Mouse (Mus musculus) hindbrain, embryonic 16.5 days (tissue): ENCODE data around the gene Lrpap1. TPM values are rescaled to one million over a fixed set of nuclear protein-coding genes. Genes with fewer than 3 reads are reported as not detected.

Experiments
- ATAC-seq: fragments of 200-750 bp; cut with Nextera tagmentation; 2 replicates; pipeline ENCODE4 v1.8.0; 2017; ENCODE audit warnings: moderate TSS enrichment, moderate library complexity
- H3K27ac ChIP-seq: fragments of 300-500 bp; sonication (generic); 2 replicates; pipeline ENCODE4 v1.5.1; 2014; ENCODE audit warnings: low read depth, mild to moderate bottlenecking, control low read depth, low read length, moderate library complexity
- H3K27me3 ChIP-seq: fragments of 300-500 bp; sonication (generic); replicated peaks from 2 replicates; pipeline ENCODE4 v1.6.1; 2014; ENCODE audit warnings: low read length; ENCODE audit not compliant: control insufficient read depth, insufficient read depth
- H3K36me3 ChIP-seq: fragments of 300-500 bp; sonication (generic); 2 replicates; pipeline ENCODE4 v1.6.1; 2014; ENCODE audit warnings: mild to moderate bottlenecking, low read length, moderate library complexity, mixed read lengths; ENCODE audit not compliant: control insufficient read depth, insufficient read depth
- H3K4me1 ChIP-seq: fragments of 300-500 bp; sonication (generic); 2 replicates; pipeline ENCODE4 v1.6.1; 2014; ENCODE audit warnings: low read depth, low read length; ENCODE audit not compliant: control insufficient read depth, insufficient read depth
- H3K4me2 ChIP-seq: fragments of 300-500 bp; sonication (generic); 2 replicates; pipeline ENCODE4 v1.6.1; 2014; ENCODE audit warnings: mild to moderate bottlenecking, low read length, control low read depth, moderate library complexity
- H3K4me3 ChIP-seq: fragments of 300-500 bp; sonication (generic); 2 replicates; pipeline ENCODE4 v1.5.1; 2014; ENCODE audit warnings: mild to moderate bottlenecking, low read length, control low read depth, moderate library complexity
- H3K9ac ChIP-seq: fragments of 300-500 bp; sonication (generic); 2 replicates; pipeline ENCODE4 v1.6.1; 2014; ENCODE audit warnings: low read depth, mild to moderate bottlenecking, control low read depth, low read length, moderate library complexity
- H3K9me3 ChIP-seq: fragments of 300-500 bp; sonication (generic); 2 replicates; pipeline ENCODE4 v1.6.1; 2014; ENCODE audit warnings: mild to moderate bottlenecking, low read length, moderate library complexity; ENCODE audit not compliant: control insufficient read depth
- WGBS: fragments of 180-500 bp; shearing (Covaris S2); extraction: QIAGEN DNeasy Blood & Tissue Kit; methylation state at CpG from one replicate; pipeline ENCODE4 v1.1.7; 2014; 5-methylcytosine and 5-hydroxymethylcytosine counted together
- polyA plus RNA-seq: library from polyadenylated mRNA; unstranded; fragments of >200 nt; fragmentation: Nextera tagmentation; extraction: Ambion mirVana; gene quantifications from 2 replicates; pipeline ENCODE4 v1.2.1, GENCODE M21; 2015

The Lrpap1 gene
- polyA plus RNA-seq, 1 experiment from 2014 or later: 186 TPM

- peak; percentile 77 for ATAC-seq
Observed at GRCm38 (mm10) chr5:35056604-35057432, 48.7 kb downstream of the Lrpap1 start, which contains the start of gene Dok7. TSS of gene Dok7 (plus strand) at chr5:35056766.

GRCm38 (mm10) chr5:35055076-35055475, 50.5 kb downstream of the Lrpap1 start:
- H3K9me3 ChIP-seq: no peaks in the 10 kb centered on the region
- no peak overlapping the region for H3K4me3 ChIP-seq
- 40% methylated on average over 12 of the region's 12 CpGs for WGBS
- H3K36me3 ChIP-seq: no peaks in the 10 kb centered on the region
- H3K4me2 ChIP-seq: no peak overlapping the region
- no peak for ATAC-seq
- H3K4me1 ChIP-seq: peaks cover 15% of the 10 kb centered on the region
- no peak overlapping the region for H3K9ac ChIP-seq
- no peak overlapping the region for H3K27ac ChIP-seq
- 0 out of 2 replicates have a peak, but pooled peaks cover 3% of the 10 kb centered on the region for H3K27me3 ChIP-seq

More at GRCm38 (mm10) chr5:35056604-35057432, 48.7 kb downstream of the Lrpap1 start, which contains the start of gene Dok7:
- 0 out of 2 replicates have a peak, but pooled peaks cover 3% of the 10 kb centered on the region for H3K27me3 ChIP-seq
- no peaks in the 10 kb centered on the region for H3K36me3 ChIP-seq
- WGBS: under 1% methylated on average over 54 of the region's 74 CpGs
- no peaks in the 10 kb centered on the region for H3K9me3 ChIP-seq
- H3K9ac ChIP-seq: peak within 1 kb of the TSS; percentile 81
- H3K4me3 ChIP-seq: peak within 1 kb of the TSS; percentile 63
- peak within 1 kb of the TSS; percentile 68 for H3K4me2 ChIP-seq
- H3K4me1 ChIP-seq: peaks cover 15% of the 10 kb centered on the region
- H3K27ac ChIP-seq: peak within 1 kb of the TSS; percentile 55; the same call in 1 of the 2 replicates

GRCm38 (mm10) chr5:35054628-35055027, 50.9 kb downstream of the Lrpap1 start:
- Histone ChIP-seq H3K36me3 (no peaks in the 10 kb centered on the region), H3K4me3 (no peak overlapping the region), H3K27ac (no peak overlapping the region), H3K4me2 (no peak overlapping the region), H3K4me1 (peaks cover 15% of the 10 kb centered on the region), H3K9ac (no peak overlapping the region), H3K27me3 (0 out of 2 replicates have a peak, but pooled peaks cover 3% of the 10 kb centered on the region), H3K9me3 (no peaks in the 10 kb centered on the region)
- ATAC-seq: no peak
- 91% methylated on average over 3 of the region's 3 CpGs for WGBS

- ATAC-seq: no peak
- Histone ChIP-seq H3K36me3 (no peaks in the 10 kb centered on the region), H3K9ac (no peak overlapping the region), H3K4me2 (no peak overlapping the region), H3K4me3 (no peak overlapping the region), H3K4me1 (no peaks in the 10 kb centered on the region; the same call in 1 of the 2 replicates), H3K27ac (no peak overlapping the region), H3K27me3 (no peaks in the 10 kb centered on the region), H3K9me3 (no peaks in the 10 kb centered on the region)
- WGBS: 72% methylated on average over 5 of the region's 5 CpGs
Observed at GRCm38 (mm10) chr5:35050541-35050940, 55.0 kb downstream of the Lrpap1 start.

GRCm38 (mm10) chr5:35043110-35043451, 62.5 kb downstream of the Lrpap1 start:
- no peaks in the 10 kb centered on the region for H3K36me3 ChIP-seq
- H3K9ac ChIP-seq: no peak overlapping the region
- 24% methylated on average over 1 of the region's 1 CpGs for WGBS
- no peak overlapping the region for H3K27ac ChIP-seq
- H3K4me1 ChIP-seq: no peaks in the 10 kb centered on the region
- peak; percentile 91 for ATAC-seq
- no peak overlapping the region for H3K4me3 ChIP-seq
- no peaks in the 10 kb centered on the region for H3K9me3 ChIP-seq
- no peaks in the 10 kb centered on the region for H3K27me3 ChIP-seq
- H3K4me2 ChIP-seq: no peak overlapping the region

GRCm38 (mm10) chr5:35042431-35043109, 63.0 kb downstream of the Lrpap1 start:
- WGBS: 79% methylated on average over 10 of the region's 10 CpGs
- Histone ChIP-seq H3K27ac (no peak overlapping the region), H3K9me3 (no peaks in the 10 kb centered on the region), H3K36me3 (no peaks in the 10 kb centered on the region), H3K4me3 (no peak overlapping the region), H3K9ac (no peak overlapping the region), H3K4me2 (no peak overlapping the region), H3K4me1 (no peaks in the 10 kb centered on the region), H3K27me3 (no peaks in the 10 kb centered on the region)
- peak; percentile 38 for ATAC-seq

Other genes starting within 250 kb of the Lrpap1 start
- gene Msantd1, start 197.8 kb downstream of the Lrpap1 start, polyA plus RNA-seq: 6.1 and 6.9 TPM in 2 replicates
- gene Rgs12, start 156.3 kb downstream of the Lrpap1 start, polyA plus RNA-seq: 40.3 and 41.1 TPM in 2 replicates
- gene Hgfac, start 64.3 kb downstream of the Lrpap1 start, polyA plus RNA-seq: 0.35 and 0.45 TPM in 2 replicates
- gene Dok7, start 49.0 kb downstream of the Lrpap1 start, polyA plus RNA-seq: 12.0 and 12.5 TPM in 2 replicates
- 0.60 and 0.63 TPM in 2 replicates for gene Adra2c, start 172.6 kb upstream of the Lrpap1 start, polyA plus RNA-seq